Mouse (Mus musculus) CH12.LX (cell line): ENCODE data around the gene Chmp2a. TPM values are rescaled to one million over a fixed set of nuclear protein-coding genes. Genes with fewer than 3 reads are reported as not detected.

ENCODE experiments used
- DNase-seq: peaks from one replicate; pipeline ENCODE4 v3.0.0-alpha.2; 2013; ENCODE audit errors: extremely low read depth
- H3K27ac ChIP-seq: 2 replicates; pipeline ENCODE4 v1.5.1; 2012; ENCODE audit warnings: low read depth, mild to moderate bottlenecking, control low read depth, moderate library complexity; ENCODE audit not compliant: insufficient read depth
- H3K27me3 ChIP-seq: replicated peaks from 2 replicates; pipeline ENCODE3; 2012; ENCODE audit warnings: inconsistent platforms
- H3K36me3 ChIP-seq, 2 experiments: replicated peaks in 1 of 2; 2 replicates each; pipeline versions ENCODE3 to v1.6.1; 2012; ENCODE audit warnings: inconsistent platforms in 1 of 2, low read length in 1 of 2, mild to moderate bottlenecking in 1 of 2, mixed read lengths in 1 of 2, moderate library complexity in 1 of 2; ENCODE audit not compliant: control insufficient read depth in 1 of 2, insufficient read depth in 1 of 2
- H3K4me1 ChIP-seq, 2 experiments: 2 replicates each; pipeline ENCODE4 v1.6.1; 2012; ENCODE audit warnings: inconsistent platforms in 1 of 2, moderate library complexity in 1 of 2; ENCODE audit not compliant: insufficient read depth in 2 of 2, control insufficient read depth in 1 of 2
- H3K4me2 ChIP-seq: 2 replicates; pipeline ENCODE4 v1.6.1; 2012; ENCODE audit warnings: low read depth, mild to moderate bottlenecking, control low read depth; ENCODE audit not compliant: poor library complexity, insufficient read depth, severe bottlenecking
- H3K4me3 ChIP-seq, 3 experiments: fragments of 150-350 bp in 1 of 3; sonication (generic) in 1 of 3; replicated peaks in 1 of 3; 2 replicates each; pipeline versions ENCODE3 to v1.5.1; 2011 to 2012; ENCODE audit warnings: low read depth in 2 of 3, low read length in 2 of 3, mild to moderate bottlenecking in 2 of 3, moderate library complexity in 2 of 3, control low read depth in 1 of 3, improper control_type of control experiment in 1 of 3, inconsistent platforms in 1 of 3, mixed read lengths in 1 of 3; ENCODE audit not compliant: poor library complexity in 1 of 3
- H3K79me2 ChIP-seq: replicated peaks from 2 replicates; pipeline ENCODE4 v1.6.1; 2012; ENCODE audit warnings: mild to moderate bottlenecking, moderate library complexity; ENCODE audit not compliant: control insufficient read depth, poor library complexity, insufficient read depth, severe bottlenecking; ENCODE audit errors: extremely low read depth
- H3K9ac ChIP-seq: 2 replicates; pipeline ENCODE4 v1.6.1; 2012; ENCODE audit warnings: low read depth, mild to moderate bottlenecking, control low read depth, moderate library complexity; ENCODE audit not compliant: insufficient read depth
- H3K9me3 ChIP-seq: replicated peaks from 2 replicates; pipeline ENCODE3; 2012; ENCODE audit warnings: low read length, inconsistent platforms, mixed read lengths
- BHLHE40 ChIP-seq: IDR thresholded peaks from 2 replicates; pipeline ENCODE4 v1.6.1; 2011; ENCODE audit warnings: mild to moderate bottlenecking, low read depth, low read length, improper control_type of control experiment
- CHD1 ChIP-seq: IDR thresholded peaks from 2 replicates; pipeline ENCODE4 v1.6.1; 2012; ENCODE audit warnings: low read depth, low read length, improper control_type of control experiment, inconsistent platforms
- CTCF ChIP-seq, 2 experiments: IDR thresholded peaks in 1 of 2; conservative IDR thresholded peaks in 1 of 2; 2 replicates each; pipeline ENCODE4 v1.5.1; 2011 to 2012; ENCODE audit warnings: low read depth in 2 of 2, low read length in 2 of 2, improper control_type of control experiment in 1 of 2, inconsistent platforms in 1 of 2, mild to moderate bottlenecking in 1 of 2, moderate library complexity in 1 of 2
- ELF1 ChIP-seq: IDR thresholded peaks from 2 replicates; pipeline ENCODE4 v1.6.1; 2014; ENCODE audit warnings: low read depth, mild to moderate bottlenecking, inconsistent platforms, low read length, improper control_type of control experiment
- EP300 ChIP-seq: IDR thresholded peaks from 2 replicates; pipeline ENCODE4 v1.6.1; 2011; ENCODE audit warnings: low read length, improper control_type of control experiment
- ETS1 ChIP-seq: conservative IDR thresholded peaks from 2 replicates; pipeline ENCODE4 v1.6.1; 2012; ENCODE audit warnings: low read depth, mild to moderate bottlenecking, inconsistent platforms, low read length, improper control_type of control experiment, moderate library complexity
- GABPA ChIP-seq: IDR thresholded peaks from 2 replicates; pipeline ENCODE4 v1.6.1; 2012; ENCODE audit warnings: low read depth, low read length, improper control_type of control experiment, inconsistent platforms; ENCODE audit not compliant: insufficient replicate concordance
- IRF4 ChIP-seq: IDR thresholded peaks from 2 replicates; pipeline ENCODE4 v1.6.1; 2014; ENCODE audit warnings: low read depth, mild to moderate bottlenecking, inconsistent platforms, low read length, improper control_type of control experiment
- JUN ChIP-seq: IDR thresholded peaks from 2 replicates; pipeline ENCODE4 v1.6.1; 2011; ENCODE audit warnings: low read depth, mild to moderate bottlenecking, low read length, improper control_type of control experiment, moderate library complexity; ENCODE audit not compliant: insufficient read depth
- MAX ChIP-seq: IDR thresholded peaks from 2 replicates; pipeline ENCODE4 v1.6.1; 2011; ENCODE audit warnings: low read length, improper control_type of control experiment
- MEF2A ChIP-seq: IDR thresholded peaks from 2 replicates; pipeline ENCODE4 v1.6.1; 2014; ENCODE audit warnings: low read depth, mild to moderate bottlenecking, inconsistent platforms, low read length, improper control_type of control experiment, borderline replicate concordance
- MXI1 ChIP-seq: IDR thresholded peaks from 2 replicates; pipeline ENCODE4 v1.6.1; 2011; ENCODE audit warnings: mild to moderate bottlenecking, low read depth, low read length, improper control_type of control experiment
- NRF1 ChIP-seq: IDR thresholded peaks from 2 replicates; pipeline ENCODE4 v1.6.1; 2014; ENCODE audit warnings: low read depth, mild to moderate bottlenecking, inconsistent platforms, low read length, improper control_type of control experiment, moderate library complexity
- PAX5 ChIP-seq: IDR thresholded peaks from 2 replicates; pipeline ENCODE4 v1.6.1; 2012; ENCODE audit warnings: low read length, inconsistent platforms, mixed read lengths
- POLR2A ChIP-seq: IDR thresholded peaks from 2 replicates; pipeline ENCODE4 v1.6.1; 2011; ENCODE audit warnings: low read depth, mild to moderate bottlenecking, improper control_type of control experiment, low read length
- POLR2AphosphoS2 ChIP-seq: IDR thresholded peaks from 2 replicates; pipeline ENCODE4 v1.6.1; 2011; ENCODE audit warnings: low read depth, low read length, improper control_type of control experiment
- RAD21 ChIP-seq: IDR thresholded peaks from 2 replicates; pipeline ENCODE4 v1.6.1; 2011; ENCODE audit warnings: low read depth, mild to moderate bottlenecking, low read length, improper control_type of control experiment, moderate library complexity
- RCOR1 ChIP-seq: conservative IDR thresholded peaks from 2 replicates; pipeline ENCODE4 v1.6.1; 2012; ENCODE audit warnings: low read depth, mild to moderate bottlenecking, inconsistent platforms, low read length, improper control_type of control experiment
- SIN3A ChIP-seq: IDR thresholded peaks from 2 replicates; pipeline ENCODE4 v1.6.1; 2012; ENCODE audit warnings: low read length, improper control_type of control experiment, inconsistent platforms
- SMC3 ChIP-seq: IDR thresholded peaks from 2 replicates; pipeline ENCODE4 v1.6.1; 2011; ENCODE audit warnings: low read depth, low read length, improper control_type of control experiment
- TBP ChIP-seq: conservative IDR thresholded peaks from 2 replicates; pipeline ENCODE4 v1.6.1; 2011; ENCODE audit warnings: low read depth, low read length, improper control_type of control experiment
- UBTF ChIP-seq: IDR thresholded peaks from 2 replicates; pipeline ENCODE4 v1.6.1; 2012; ENCODE audit warnings: low read depth, mild to moderate bottlenecking, inconsistent platforms, low read length, improper control_type of control experiment, moderate library complexity
- USF1 ChIP-seq: IDR thresholded peaks from 2 replicates; pipeline ENCODE4 v1.6.1; 2014; ENCODE audit warnings: low read depth, mild to moderate bottlenecking, inconsistent platforms, low read length, improper control_type of control experiment
- USF2 ChIP-seq: conservative IDR thresholded peaks from 2 replicates; pipeline ENCODE4 v1.6.1; 2011; ENCODE audit warnings: low read depth, low read length, improper control_type of control experiment
- ZKSCAN1 ChIP-seq: IDR thresholded peaks from 2 replicates; pipeline ENCODE4 v1.6.1; 2012; ENCODE audit warnings: low read depth, inconsistent platforms, low read length, improper control_type of control experiment, borderline replicate concordance
- ZNF384 ChIP-seq: IDR thresholded peaks from 2 replicates; pipeline ENCODE4 v1.6.1; 2012; ENCODE audit warnings: low read depth, low read length, improper control_type of control experiment, inconsistent platforms
- dilution Hi-C: fragments of 300-500 bp; cut with MboI; formaldehyde crosslinking; loops from 2 replicates; pipeline ENCODE4 v1.14.3; 2020; ENCODE audit warnings: low sequenced_read_pairs; ENCODE audit not compliant: extremely low pct_unique_long_range_greater_than_20kb, extremely low pct_ligation_motif_present
- in situ Hi-C: fragments of 300-500 bp; cut with MboI; formaldehyde crosslinking; loops from 3 replicates; pipeline ENCODE4 v1.14.3; 2019; ENCODE audit warnings: low sequenced_read_pairs, low pct_ligation_motif_present, low pct_unique_long_range_greater_than_20kb, mixed read lengths
- polyA plus RNA-seq: library from polyadenylated mRNA; unstranded; fragments of >175 nt; gene quantifications from 2 replicates; pipeline ENCODE4 v1.2.1, GENCODE M21; 2012; ENCODE audit warnings: low read depth; ENCODE audit not compliant: insufficient read length
- total RNA-seq, 2 experiments: library from RNA; depleted of rRNA; stranded (reverse); fragments of 300-350 nt in 1 of 2; fragments of >200 nt in 1 of 2; gene quantifications; 2 replicates each; pipeline ENCODE4 v1.2.3; 2012 to 2014

The Chmp2a gene
- total and polyA plus RNA-seq, 3 experiments: 115 to 134 (median 131) TPM

DNA sequence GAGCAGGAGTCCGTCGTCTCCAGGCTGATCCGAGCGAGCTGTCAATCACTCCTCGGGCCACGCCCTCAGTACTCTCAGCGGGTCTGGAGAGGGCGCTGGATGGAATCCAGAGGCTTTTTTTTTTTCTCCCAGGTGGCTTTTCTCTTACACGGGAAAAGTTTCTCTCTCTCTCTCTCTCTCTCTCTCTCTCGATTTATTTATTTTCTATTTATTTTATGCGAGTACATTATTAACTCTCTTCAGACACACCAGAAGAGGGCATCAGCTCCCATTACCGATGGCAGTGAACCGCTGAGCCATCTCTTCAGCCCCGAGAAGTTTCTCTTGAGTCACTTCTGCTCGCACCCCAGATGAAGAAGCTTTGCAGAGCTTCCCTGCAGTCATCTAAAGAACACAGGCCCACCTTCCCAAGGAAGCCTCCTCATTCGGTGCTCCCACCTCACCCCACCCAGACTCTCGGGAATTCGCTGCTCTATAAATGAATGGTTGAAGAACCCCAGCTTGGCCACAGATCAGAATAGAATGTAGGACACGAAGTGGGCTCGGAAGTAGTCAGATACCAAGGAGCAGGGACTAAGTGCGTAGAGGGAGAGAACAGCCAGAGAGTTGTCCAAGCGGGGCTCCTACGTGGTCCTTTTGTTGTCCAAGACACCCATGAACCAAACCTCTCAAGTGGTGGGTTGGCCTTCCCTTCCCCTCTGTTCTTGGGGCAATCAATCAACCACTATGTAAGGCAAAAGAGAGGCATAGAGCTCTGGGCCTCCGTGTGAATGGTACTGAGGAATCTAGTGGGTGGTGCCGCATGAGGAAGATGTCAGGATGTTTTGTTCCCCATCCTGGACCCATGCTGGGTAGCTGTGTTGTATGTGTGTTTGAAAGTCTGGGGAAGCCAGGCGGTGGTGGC is 24.4 kb downstream of the Chmp2a start, which contains the start of gene Zbtb45:
Gene Zbtb45, minus strand, starts transcription at position 30 of the 904 bp plus-strand sequence.
- Histone ChIP-seq H3K36me3 (peaks cover 25 to 29% of the 10 kb centered on the region in 2 experiments), H3K9me3 (no peaks in the 10 kb centered on the region), H3K9ac (peak within 1 kb of the TSS; percentile 94), H3K4me3 (peak within 1 kb of the TSS; percentile 84 to 95 (median 84)), H3K79me2 (0 out of 2 replicates have a peak, but pooled peaks cover 3% of the 10 kb centered on the region), H3K4me2 (peak within 1 kb of the TSS; percentile 70), H3K27ac (peak within 1 kb of the TSS; percentile 89), H3K4me1 (peaks cover 8 to 14% of the 10 kb centered on the region in 2 experiments; a peak in 2 of 4 replicates), H3K27me3 (peaks cover 9% of the 10 kb centered on the region)
- in situ Hi-C loops: loop anchor here (25.0 kb wide), 1 partner anchor 523 kb away; the partner anchor contains the start of gene Zfp606
- no peak for DNase-seq
- dilution Hi-C loops: no loop called here
- TF ChIP-seq RCOR1 (no peak), IRF4 (no peak), ZNF384 (peak; percentile 81), CTCF (conservative IDR thresholded peaks at IDR 0.05 in 1 of 2, IDR thresholded peaks at IDR 0.05 in 1 of 2; ENCODE audit: low read depth in 2 of 2, low read length in 2 of 2) (peak in 1 of 2 experiments; percentile 48; a peak in 2 of 4 replicates), GABPA (no peak), POLR2AphosphoS2 (0 out of 2 replicates have a peak, but pooled peaks have one; percentile 0), POLR2A (0 out of 2 replicates have a peak, but pooled peaks have one; percentile 2)

DNA sequence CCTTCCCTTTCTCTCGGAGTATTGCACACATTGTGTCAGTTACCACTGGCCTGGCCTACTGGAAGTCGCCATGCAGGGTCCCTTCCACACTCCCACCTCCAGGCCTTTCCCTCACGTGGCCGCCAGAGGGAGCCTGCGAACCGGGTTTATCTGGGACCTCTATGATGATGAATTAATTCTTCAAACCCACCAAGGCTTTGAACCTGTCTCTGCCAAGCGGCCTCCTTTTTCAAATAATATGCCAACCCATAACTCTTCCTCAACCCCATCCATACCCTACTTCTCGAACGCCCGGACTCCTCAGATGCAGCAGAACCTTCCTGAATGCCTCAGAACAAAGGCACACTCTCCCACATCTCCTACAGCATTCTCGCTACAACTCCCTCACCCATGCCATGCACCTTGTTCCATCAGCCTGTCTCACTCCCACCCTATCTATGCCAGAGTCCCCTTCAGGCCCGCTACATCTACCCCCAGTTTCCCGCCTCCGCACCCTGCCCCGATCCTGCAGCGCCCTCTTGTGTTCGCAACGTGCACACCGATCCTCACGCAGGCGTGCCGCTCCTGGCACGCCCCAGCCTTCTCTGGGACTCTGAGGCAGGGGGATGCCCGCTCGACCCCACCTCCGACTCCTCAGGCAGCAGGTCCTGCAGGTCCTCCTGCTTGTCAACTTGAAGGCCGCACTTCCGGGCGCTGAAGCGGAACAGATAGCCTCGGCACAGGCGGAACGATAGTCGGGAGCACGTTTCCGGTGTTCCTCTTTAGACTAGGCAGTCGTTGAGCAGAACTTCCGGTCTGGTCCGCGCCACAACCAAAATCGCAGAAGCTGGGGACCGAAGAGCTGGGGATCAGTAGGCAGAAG is 25.2 kb downstream of the Chmp2a start:
- Histone ChIP-seq H3K27me3 (peaks cover 7% of the 10 kb centered on the region), H3K36me3 (peaks cover 25 to 36% of the 10 kb centered on the region in 2 experiments), H3K9ac (peak overlapping the region; percentile 94), H3K27ac (peak overlapping the region; percentile 89), H3K79me2 (0 out of 2 replicates have a peak, but pooled peaks cover 3% of the 10 kb centered on the region), H3K9me3 (no peaks in the 10 kb centered on the region), H3K4me3 (peak overlapping the region; percentile 84 to 95 (median 84)), H3K4me2 (peak overlapping the region; percentile 70), H3K4me1 (peaks cover 8 to 14% of the 10 kb centered on the region in 2 experiments; a peak in 2 of 4 replicates)
- dilution Hi-C loops: no loop called here
- in situ Hi-C loops: loop anchor here (5.0 to 25.0 kb wide), 4 partner anchors 33 to 522 kb away; partner anchors contain the start of gene Zfp606
- DNase-seq: peak; percentile 97
- peak; percentile 82 for TF ChIP-seq BHLHE40
- TF ChIP-seq ELF1: peak; percentile 96
- TF ChIP-seq PAX5: no peak
- peak; percentile 90 for TF ChIP-seq TBP
- TF ChIP-seq ZKSCAN1: no peak
- TF ChIP-seq EP300: 0 out of 2 replicates have a peak, but pooled peaks have one; percentile 11
- peak; percentile 97 for TF ChIP-seq SIN3A
- peak; percentile 83 for TF ChIP-seq POLR2A
- peak; percentile 47; the same call in 1 of the 2 replicates for TF ChIP-seq GABPA
- TF ChIP-seq UBTF: peak; percentile 76; the same call in 1 of the 2 replicates
- TF ChIP-seq ETS1: peak; percentile 64; the same call in 1 of the 2 replicates
- TF ChIP-seq JUN: no peak
- TF ChIP-seq USF1: no peak
- peak; percentile 66 for TF ChIP-seq SMC3
- peak; percentile 63 for TF ChIP-seq RAD21
- TF ChIP-seq USF2: 0 out of 2 replicates have a peak, but pooled peaks have one; percentile 6
- peak; percentile 87 for TF ChIP-seq MEF2A
- peak; percentile 73 for TF ChIP-seq NRF1
- TF ChIP-seq CHD1: no peak; the same call in 1 of the 2 replicates
- peak; percentile 90 for TF ChIP-seq MXI1
- peak; percentile 68 for TF ChIP-seq MAX
- peak; percentile 69; the same call in 1 of the 2 replicates for TF ChIP-seq POLR2AphosphoS2
